Mouse (Mus musculus): ENCODE measurements around the gene Fam71f2.

- TF ChIP-seq CTCF (IDR thresholded peaks at IDR 0.05; ENCODE audit: low read depth, low read length), result 0 out of 2 replicates have a peak, but pooled peaks have one; percentile 29
- no peak for TF ChIP-seq POLR2A (IDR thresholded peaks at IDR 0.05; ENCODE audit: borderline replicate concordance, low read depth, low read length)
These were observed 703 bp upstream of the Fam71f2 start for GRCm38 (mm10) chr6:29278513-29279267.
